Mouse (Mus musculus): Measurements from ENCODE around the gene Ldhd. TPM values are rescaled to one million over a fixed set of nuclear protein-coding genes. Genes with fewer than 3 reads are reported as not detected.
A peak's percentile ranks its signal among the peaks of the same experiment; 100 is the strongest.

Gene Ldhd
- 0.38 and 0.60 TPM in 2 replicates for polyA plus RNA-seq (2014; fragmentation: Nextera tagmentation; extraction: Ambion mirVana)

DNA sequence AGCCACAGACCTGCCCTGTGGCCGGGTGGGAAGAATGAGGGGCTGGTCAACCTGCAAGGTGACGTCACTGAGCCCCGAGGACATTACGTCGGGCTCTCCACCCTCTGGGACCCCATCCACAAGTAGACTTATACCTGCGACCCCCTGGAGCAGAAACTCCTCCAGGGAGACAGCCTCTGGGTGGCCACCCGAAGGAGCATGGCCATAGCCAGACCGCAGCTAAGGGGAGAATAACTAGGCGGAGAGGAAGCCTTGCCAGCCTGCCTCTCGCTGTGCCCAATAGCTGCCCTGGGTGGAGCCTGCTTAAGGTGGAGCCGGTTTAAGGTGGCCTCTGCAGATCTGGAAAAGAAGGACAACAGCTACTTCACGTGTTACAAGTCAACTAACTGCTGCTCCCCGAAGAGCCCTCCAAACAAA, at the start of gene Ldhd:
TSS of gene Ldhd (minus strand) at position 270 of the 417 bp plus-strand sequence.
- peak within 1 kb of the TSS; percentile 54 for H3K4me2 ChIP-seq (ENCODE audit: low read depth, low read length)
- no peak within 1 kb of the TSS for H3K27ac ChIP-seq (replicated peaks; ENCODE audit: low read depth, low read length)
- H3K36me3 ChIP-seq (ENCODE audit: control insufficient read depth, insufficient read depth, low read length), result no peaks in the 10 kb centered on the region
- no peak for DNase-seq (ENCODE audit: low spot score)
- H3K9me3 ChIP-seq (ENCODE audit: control insufficient read depth, low read length), result no peaks in the 10 kb centered on the region
- H3K9ac ChIP-seq (ENCODE audit: low read depth, low read length), result peak within 1 kb of the TSS; percentile 60
- H3K4me1 ChIP-seq (ENCODE audit: control insufficient read depth, insufficient read depth, low read length), result no peaks in the 10 kb centered on the region
- no peaks in the 10 kb centered on the region for H3K27me3 ChIP-seq (replicated peaks; ENCODE audit: control insufficient read depth, insufficient read depth, low read length)
- peak; percentile 34; the same call in 1 of the 2 replicates for ATAC-seq (ENCODE audit: low read depth)
- 23% methylated on average over 13 of the region's 13 CpGs for WGBS
- peak within 1 kb of the TSS; percentile 38 for H3K4me3 ChIP-seq (ENCODE audit: low read depth, low read length)

DNA sequence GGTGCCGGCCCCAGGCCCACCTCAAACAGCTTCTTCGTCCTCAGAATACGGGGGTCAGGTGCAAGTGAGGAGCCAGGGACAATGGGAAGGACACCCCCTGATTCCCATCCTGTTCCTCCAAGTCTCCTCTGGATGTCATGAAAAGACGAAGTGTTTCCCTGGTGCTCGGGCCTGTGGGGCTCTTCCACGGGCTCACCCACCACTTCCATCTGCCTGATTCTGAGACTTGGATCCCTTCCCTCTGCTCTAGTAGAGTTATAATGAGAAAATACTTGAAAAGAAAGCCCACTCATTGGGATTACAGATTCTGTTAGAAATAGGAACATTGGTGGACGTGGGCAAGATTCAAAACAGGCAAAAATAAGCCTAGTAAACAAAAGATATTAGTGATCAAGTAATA, 48.7 kb upstream of the Ldhd start:
- no peaks in the 10 kb centered on the region for H3K27me3 ChIP-seq (replicated peaks; ENCODE audit: control insufficient read depth, insufficient read depth, low read length)
- ATAC-seq (ENCODE audit: low read depth) (no peak), DNase-seq (ENCODE audit: low spot score) (no peak)
- H3K4me2 ChIP-seq (ENCODE audit: low read depth, low read length), result no peak overlapping the region
- no peak overlapping the region for H3K27ac ChIP-seq (replicated peaks; ENCODE audit: low read depth, low read length)
- no peak overlapping the region for H3K4me3 ChIP-seq (ENCODE audit: low read depth, low read length)
- H3K9me3 ChIP-seq (ENCODE audit: control insufficient read depth, low read length), result peaks cover 5% of the 10 kb centered on the region; the same call in 1 of the 2 replicates
- 87% methylated on average over 7 of the region's 7 CpGs for WGBS
- H3K9ac ChIP-seq (ENCODE audit: low read depth, low read length), result no peak overlapping the region
- no peaks in the 10 kb centered on the region for H3K36me3 ChIP-seq (ENCODE audit: control insufficient read depth, insufficient read depth, low read length)
- H3K4me1 ChIP-seq (ENCODE audit: control insufficient read depth, insufficient read depth, low read length), result no peaks in the 10 kb centered on the region

DNA sequence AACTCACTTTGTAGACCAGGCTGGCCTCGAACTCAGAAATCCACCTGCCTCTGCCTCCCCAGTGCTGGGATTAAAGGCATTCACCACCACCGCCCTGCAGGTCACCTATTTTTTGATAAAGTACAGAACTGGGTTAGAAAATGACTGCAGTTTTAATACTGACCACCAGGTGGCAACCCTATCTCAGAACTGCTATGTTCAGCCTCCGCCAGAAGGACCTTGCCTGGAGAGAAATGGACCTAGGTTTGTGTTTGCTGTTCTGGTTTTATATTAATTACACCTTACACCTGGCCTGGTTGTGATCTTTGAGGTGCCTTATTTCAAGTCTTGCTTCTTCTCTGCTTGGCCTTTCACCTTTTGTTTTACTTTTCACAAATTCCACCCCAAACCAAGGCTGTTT, 47.9 kb upstream of the Ldhd start:
- Histone ChIP-seq H3K36me3 (ENCODE audit: control insufficient read depth, insufficient read depth, low read length) (no peaks in the 10 kb centered on the region), H3K4me1 (ENCODE audit: control insufficient read depth, insufficient read depth, low read length) (no peaks in the 10 kb centered on the region), H3K9ac (ENCODE audit: low read depth, low read length) (no peak overlapping the region), H3K27me3 (replicated peaks; ENCODE audit: control insufficient read depth, insufficient read depth, low read length) (no peaks in the 10 kb centered on the region), H3K9me3 (ENCODE audit: control insufficient read depth, low read length) (peaks cover 5% of the 10 kb centered on the region; the same call in 1 of the 2 replicates), H3K4me3 (ENCODE audit: low read depth, low read length) (no peak overlapping the region), H3K27ac (replicated peaks; ENCODE audit: low read depth, low read length) (no peak overlapping the region), H3K4me2 (ENCODE audit: low read depth, low read length) (no peak overlapping the region)
- peak; percentile 73 for DNase-seq (ENCODE audit: low spot score)
- ATAC-seq (ENCODE audit: low read depth), result peak; percentile 76
- WGBS, result 17% methylated on average over 3 of the region's 3 CpGs

DNA sequence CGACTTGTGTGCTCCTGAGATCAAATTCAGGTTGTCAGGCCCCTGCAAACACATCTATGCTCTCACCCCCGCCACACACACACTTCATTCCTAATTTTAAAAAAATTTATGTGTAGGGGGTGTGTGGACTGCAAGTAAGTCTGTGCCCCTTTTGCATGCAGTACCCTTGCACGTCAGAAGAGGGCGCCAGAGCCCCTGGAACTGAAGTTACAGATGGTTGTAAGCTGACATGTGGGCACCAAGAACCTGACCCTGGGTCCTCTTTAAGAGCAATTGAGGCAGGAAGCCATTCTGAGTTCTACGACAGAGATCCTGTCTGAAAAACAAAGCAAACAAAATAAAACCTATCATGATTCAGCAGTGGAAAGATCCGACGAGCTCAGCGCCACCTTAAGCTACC, 46.1 kb upstream of the Ldhd start:
- H3K4me1 ChIP-seq (ENCODE audit: control insufficient read depth, insufficient read depth, low read length), result no peaks in the 10 kb centered on the region
- DNase-seq (ENCODE audit: low spot score) (no peak), ATAC-seq (ENCODE audit: low read depth) (no peak)
- H3K9ac ChIP-seq (ENCODE audit: low read depth, low read length), result no peak overlapping the region
- WGBS, result 78% methylated on average over 8 of the region's 8 CpGs
- H3K9me3 ChIP-seq (ENCODE audit: control insufficient read depth, low read length), result peaks cover 5% of the 10 kb centered on the region; the same call in 1 of the 2 replicates
- no peak overlapping the region for H3K27ac ChIP-seq (replicated peaks; ENCODE audit: low read depth, low read length)
- H3K4me2 ChIP-seq (ENCODE audit: low read depth, low read length), result no peak overlapping the region
- H3K4me3 ChIP-seq (ENCODE audit: low read depth, low read length), result no peak overlapping the region
- no peaks in the 10 kb centered on the region for H3K27me3 ChIP-seq (replicated peaks; ENCODE audit: control insufficient read depth, insufficient read depth, low read length)
- H3K36me3 ChIP-seq (ENCODE audit: control insufficient read depth, insufficient read depth, low read length), result peaks cover 8% of the 10 kb centered on the region

- Histone ChIP-seq H3K27ac (replicated peaks; ENCODE audit: low read depth, low read length) (no peak overlapping the region), H3K9me3 (ENCODE audit: control insufficient read depth, low read length) (peaks cover 7% of the 10 kb centered on the region; the same call in 1 of the 2 replicates), H3K4me1 (ENCODE audit: control insufficient read depth, insufficient read depth, low read length) (no peaks in the 10 kb centered on the region), H3K4me3 (ENCODE audit: low read depth, low read length) (no peak overlapping the region), H3K36me3 (ENCODE audit: control insufficient read depth, insufficient read depth, low read length) (peaks cover 48% of the 10 kb centered on the region), H3K27me3 (replicated peaks; ENCODE audit: control insufficient read depth, insufficient read depth, low read length) (no peaks in the 10 kb centered on the region), H3K9ac (ENCODE audit: low read depth, low read length) (no peak overlapping the region), H3K4me2 (ENCODE audit: low read depth, low read length) (no peak overlapping the region)
- DNase-seq (ENCODE audit: low spot score) (no peak), ATAC-seq (ENCODE audit: low read depth) (no peak)
- WGBS, result 86% methylated on average over 2 of the region's 2 CpGs
These were observed 36.6 kb upstream of the Ldhd start for GRCm38 (mm10) chr8:111666751-111667150.

DNA sequence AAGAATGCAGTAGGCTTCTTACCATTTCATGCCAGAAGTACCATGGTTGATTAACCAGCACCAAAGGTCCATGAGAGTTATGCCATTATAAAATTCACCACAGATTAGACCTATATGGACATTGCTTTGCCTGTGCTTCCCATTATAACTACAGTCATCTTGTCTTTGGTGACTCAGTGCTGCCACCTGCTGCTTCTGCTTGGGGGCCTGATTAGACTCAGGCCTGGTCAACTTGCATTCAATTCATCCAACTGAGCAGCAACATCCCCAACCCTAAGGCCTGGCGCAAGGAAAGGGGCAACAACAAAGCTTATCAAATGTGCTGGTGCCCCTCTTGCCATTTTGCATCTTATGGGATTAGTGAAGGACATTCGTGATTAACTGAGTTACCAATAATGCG, 32.3 kb upstream of the Ldhd start:
- H3K36me3 ChIP-seq (ENCODE audit: control insufficient read depth, insufficient read depth, low read length), result peaks cover 29% of the 10 kb centered on the region
- H3K9ac ChIP-seq (ENCODE audit: low read depth, low read length), result no peak overlapping the region
- H3K9me3 ChIP-seq (ENCODE audit: control insufficient read depth, low read length), result no peaks in the 10 kb centered on the region
- H3K4me2 ChIP-seq (ENCODE audit: low read depth, low read length), result no peak overlapping the region
- H3K27me3 ChIP-seq (replicated peaks; ENCODE audit: control insufficient read depth, insufficient read depth, low read length), result no peaks in the 10 kb centered on the region
- WGBS, result 87% methylated on average over 3 of the region's 3 CpGs
- ATAC-seq (ENCODE audit: low read depth) (0 out of 2 replicates have a peak, but pooled peaks have one; percentile 53), DNase-seq (ENCODE audit: low spot score) (peak; percentile 32)
- no peak overlapping the region for H3K27ac ChIP-seq (replicated peaks; ENCODE audit: low read depth, low read length)
- H3K4me1 ChIP-seq (ENCODE audit: control insufficient read depth, insufficient read depth, low read length), result no peaks in the 10 kb centered on the region
- no peak overlapping the region for H3K4me3 ChIP-seq (ENCODE audit: low read depth, low read length)

DNA sequence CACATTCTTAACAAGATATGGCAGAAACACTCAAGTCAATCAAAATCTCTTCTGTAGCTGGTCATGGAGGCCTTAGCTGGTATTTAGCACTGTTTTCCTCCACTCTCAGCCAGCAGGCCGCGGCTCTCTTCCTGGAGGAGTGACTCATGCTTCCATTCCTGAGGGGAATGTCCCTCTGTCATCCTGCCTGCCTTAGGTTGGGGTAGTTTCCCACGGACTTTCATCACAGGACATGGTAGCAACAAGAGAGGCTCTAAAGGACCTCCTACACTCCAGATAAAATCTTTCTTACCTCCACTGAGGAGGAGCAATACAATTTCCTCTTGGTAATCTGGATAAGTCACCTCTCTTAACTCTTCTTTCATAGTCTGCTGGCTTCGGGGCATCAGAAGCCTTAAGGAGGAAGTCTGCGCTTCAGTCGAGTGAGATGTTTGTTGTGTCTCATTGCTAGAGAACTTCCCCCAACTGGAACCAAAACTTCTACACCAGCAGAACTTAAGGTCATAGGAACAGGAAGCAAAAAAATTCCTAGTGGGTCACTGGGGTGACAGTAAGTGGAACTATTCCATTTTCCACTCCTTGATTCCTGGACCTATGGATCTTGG, 28.7 kb upstream of the Ldhd start:
- 84% methylated on average over 6 of the region's 6 CpGs for WGBS
- Histone ChIP-seq H3K4me2 (ENCODE audit: low read depth, low read length) (no peak overlapping the region), H3K27me3 (replicated peaks; ENCODE audit: control insufficient read depth, insufficient read depth, low read length) (no peaks in the 10 kb centered on the region), H3K27ac (replicated peaks; ENCODE audit: low read depth, low read length) (no peak overlapping the region; the same call in 1 of the 2 replicates), H3K4me3 (ENCODE audit: low read depth, low read length) (no peak overlapping the region), H3K9me3 (ENCODE audit: control insufficient read depth, low read length) (no peaks in the 10 kb centered on the region), H3K9ac (ENCODE audit: low read depth, low read length) (no peak overlapping the region), H3K36me3 (ENCODE audit: control insufficient read depth, insufficient read depth, low read length) (peaks cover 18% of the 10 kb centered on the region), H3K4me1 (ENCODE audit: control insufficient read depth, insufficient read depth, low read length) (no peaks in the 10 kb centered on the region)
- no peak for DNase-seq (ENCODE audit: low spot score)
- no peak for ATAC-seq (ENCODE audit: low read depth)

DNA sequence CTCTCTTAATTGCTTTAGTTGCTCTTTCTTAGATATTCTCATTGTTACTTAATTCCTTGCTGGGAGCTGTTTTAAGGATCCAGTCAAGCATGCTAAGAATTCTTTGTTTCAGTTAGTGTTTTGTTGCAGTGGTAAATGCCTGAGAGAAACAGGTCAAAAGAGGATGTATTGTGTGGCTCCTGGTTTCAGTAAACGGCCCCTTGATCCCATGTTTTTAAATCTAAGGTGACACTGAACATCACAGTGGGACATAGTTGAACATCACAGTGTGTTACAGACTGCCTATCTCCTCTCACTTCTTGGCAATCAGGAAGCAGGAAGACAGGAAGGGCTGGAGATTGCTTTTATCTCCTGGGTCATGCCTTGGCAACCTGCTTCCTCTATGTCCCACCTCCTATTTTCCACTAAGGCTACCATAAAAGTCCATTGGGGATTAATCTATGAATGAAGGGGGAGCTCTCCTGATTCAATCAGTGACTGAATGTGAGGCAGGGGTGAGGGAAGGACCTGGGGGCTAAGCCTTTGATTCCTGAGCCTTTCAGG, 27.2 kb upstream of the Ldhd start:
- DNase-seq (ENCODE audit: low spot score) (no peak), ATAC-seq (ENCODE audit: low read depth) (no peak)
- no peak overlapping the region for H3K9ac ChIP-seq (ENCODE audit: low read depth, low read length)
- no peak overlapping the region for H3K4me3 ChIP-seq (ENCODE audit: low read depth, low read length)
- H3K4me2 ChIP-seq (ENCODE audit: low read depth, low read length), result no peak overlapping the region
- no peaks in the 10 kb centered on the region for H3K9me3 ChIP-seq (ENCODE audit: control insufficient read depth, low read length)
- 53% methylated on average over 1 of the region's 1 CpGs for whole genome bisulfite sequencing
- H3K27ac ChIP-seq (replicated peaks; ENCODE audit: low read depth, low read length), result no peak overlapping the region
- no peaks in the 10 kb centered on the region for H3K4me1 ChIP-seq (ENCODE audit: control insufficient read depth, insufficient read depth, low read length)
- H3K27me3 ChIP-seq (replicated peaks; ENCODE audit: control insufficient read depth, insufficient read depth, low read length), result no peaks in the 10 kb centered on the region
- peaks cover 18% of the 10 kb centered on the region for H3K36me3 ChIP-seq (ENCODE audit: control insufficient read depth, insufficient read depth, low read length)

- whole genome bisulfite sequencing, result 96% methylated on average over 2 of the region's 2 CpGs
- Histone ChIP-seq H3K27me3 (replicated peaks; ENCODE audit: control insufficient read depth, insufficient read depth, low read length) (no peaks in the 10 kb centered on the region), H3K4me3 (ENCODE audit: low read depth, low read length) (no peak overlapping the region), H3K4me1 (ENCODE audit: control insufficient read depth, insufficient read depth, low read length) (peaks cover 2% of the 10 kb centered on the region; the same call in 1 of the 2 replicates), H3K4me2 (ENCODE audit: low read depth, low read length) (no peak overlapping the region), H3K9ac (ENCODE audit: low read depth, low read length) (no peak overlapping the region), H3K27ac (replicated peaks; ENCODE audit: low read depth, low read length) (no peak overlapping the region), H3K36me3 (ENCODE audit: control insufficient read depth, insufficient read depth, low read length) (no peaks in the 10 kb centered on the region), H3K9me3 (ENCODE audit: control insufficient read depth, low read length) (no peaks in the 10 kb centered on the region)
- no peak for DNase-seq (ENCODE audit: low spot score)
- ATAC-seq (ENCODE audit: low read depth), result no peak
These were observed 23.4 kb upstream of the Ldhd start for GRCm38 (mm10) chr8:111653524-111653923.

All from embryonic facial prominence, embryonic 14.5 days (tissue).